Mouse (Mus musculus) right cerebral cortex, adult 18-20 months (tissue): Measurements from ENCODE around the gene Ppp2r1b.

ENCODE experiments used
- DNase-seq: peaks from one replicate; pipeline ENCODE4 v3.0.0; 2022; ENCODE audit warnings: mixed read lengths

Ppp2r1b gene

DNA sequence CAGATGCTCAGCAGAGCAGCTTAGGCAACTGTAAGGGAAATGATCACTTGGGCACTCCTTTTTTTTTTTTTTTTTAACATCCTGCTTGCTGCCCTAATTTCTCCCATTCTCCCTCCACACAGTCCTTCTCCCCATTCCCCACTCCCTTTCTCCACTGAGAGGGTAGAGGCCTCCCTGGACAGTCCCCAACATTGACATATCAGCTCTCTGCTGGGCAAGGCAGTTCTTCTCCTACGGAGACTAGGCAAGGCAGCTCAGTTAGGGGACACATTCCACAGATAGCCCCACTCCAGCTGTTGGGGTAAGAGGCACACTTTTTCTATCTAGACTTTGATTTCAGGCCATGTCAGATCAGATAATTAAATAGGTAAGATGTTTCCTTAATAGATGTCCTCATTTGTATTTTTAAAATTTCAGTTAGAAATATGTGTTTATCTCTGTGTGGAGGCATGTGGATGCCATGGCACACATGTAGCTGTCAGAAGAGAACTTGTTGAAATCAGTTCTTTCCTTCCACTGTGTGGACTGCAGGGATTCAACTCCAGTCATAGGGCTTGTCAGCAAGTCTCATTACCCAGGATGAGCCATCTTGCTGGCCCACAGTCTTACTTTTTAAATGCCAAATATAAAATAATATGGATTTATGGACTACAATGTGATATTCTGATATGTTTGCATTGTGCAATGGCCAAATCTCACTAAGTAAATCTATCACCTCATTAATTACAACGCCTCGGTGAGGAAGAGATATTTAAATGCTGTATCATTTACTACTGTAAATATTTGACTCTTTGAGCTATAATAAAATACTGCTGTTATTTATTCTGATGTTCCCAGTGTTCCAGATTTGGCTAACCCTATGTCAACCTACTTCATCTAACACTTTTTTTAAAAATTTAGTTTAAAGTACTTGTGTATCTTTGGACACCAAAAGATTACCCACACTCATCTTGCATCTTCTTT lies 76.1 kb downstream of the Ppp2r1b start:
- DNase-seq, result no peak

DNA sequence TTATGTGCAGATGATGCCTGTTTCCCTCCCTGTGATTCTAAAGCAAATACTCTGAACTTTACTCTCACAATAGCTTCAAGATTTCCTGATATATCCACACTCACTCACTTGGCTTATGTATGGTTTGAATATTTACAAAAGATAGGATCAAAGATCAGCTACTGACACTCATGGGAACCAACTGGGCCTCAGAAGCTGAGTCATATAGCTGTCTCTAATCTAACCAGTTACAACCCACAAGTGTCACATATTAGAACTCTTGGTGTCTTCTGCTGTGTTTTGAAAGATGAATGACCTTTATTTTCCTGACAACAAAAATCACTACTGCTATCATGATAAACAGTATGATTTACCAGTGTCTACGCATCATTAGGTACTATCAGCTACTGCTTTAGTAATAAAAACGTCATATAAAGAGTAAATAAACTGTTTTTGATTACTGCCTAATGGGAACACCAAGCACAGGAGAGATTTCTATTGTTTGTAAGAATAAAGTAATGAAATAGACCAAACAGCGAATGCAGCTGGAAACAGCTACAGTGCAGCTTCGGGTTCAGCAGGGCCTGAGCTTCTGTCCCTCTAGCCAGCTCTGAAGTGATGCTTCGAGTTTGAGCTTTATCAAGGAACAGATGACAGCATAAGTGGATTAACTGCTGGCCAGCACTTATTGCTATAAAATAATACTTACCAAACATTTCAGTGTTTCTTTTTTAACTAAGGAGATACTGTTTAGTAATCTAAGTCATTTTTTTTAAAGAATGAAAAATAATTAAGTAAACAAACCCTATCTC lies 77.5 kb downstream of the Ppp2r1b start:
- no peak for DNase-seq

DNA sequence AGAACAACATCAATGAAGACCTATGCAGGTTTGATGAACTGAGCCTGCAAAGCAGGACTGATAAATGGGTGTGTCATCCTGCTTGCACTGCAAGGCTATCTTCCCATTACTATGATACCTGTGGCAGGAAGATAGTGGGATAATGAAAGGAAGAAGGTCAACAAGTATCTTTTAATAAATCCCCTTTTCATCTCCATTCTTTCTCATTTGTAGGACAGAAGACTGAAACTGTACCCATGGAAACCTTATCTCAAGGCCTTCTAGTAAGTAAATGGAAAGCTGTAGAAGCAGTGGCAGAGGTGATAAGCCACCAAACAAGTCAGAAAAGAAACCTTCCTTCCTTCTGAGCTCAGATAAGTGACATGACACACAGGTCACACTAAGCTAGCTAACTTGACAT lies 79.4 kb downstream of the Ppp2r1b start:
- no peak for DNase-seq

DNA sequence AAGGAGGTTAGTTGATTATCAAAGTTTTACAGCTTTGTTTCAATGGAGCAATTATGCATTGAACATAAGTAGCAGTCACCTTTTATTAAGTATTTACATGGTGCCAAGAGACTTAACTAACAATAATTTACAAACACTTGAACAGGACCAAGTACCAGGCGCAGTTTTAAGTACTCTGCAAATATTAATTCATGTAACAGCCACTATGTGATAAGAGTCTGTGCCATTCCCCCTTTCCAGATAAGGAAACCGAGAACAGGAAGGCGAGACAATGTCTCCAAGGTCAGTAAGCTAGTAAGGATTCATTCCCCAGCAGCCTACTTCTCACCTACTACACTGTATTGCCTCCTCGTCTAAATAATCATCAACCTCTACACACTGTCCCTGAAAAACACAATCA lies 80.7 kb downstream of the Ppp2r1b start:
- no peak for DNase-seq

DNA sequence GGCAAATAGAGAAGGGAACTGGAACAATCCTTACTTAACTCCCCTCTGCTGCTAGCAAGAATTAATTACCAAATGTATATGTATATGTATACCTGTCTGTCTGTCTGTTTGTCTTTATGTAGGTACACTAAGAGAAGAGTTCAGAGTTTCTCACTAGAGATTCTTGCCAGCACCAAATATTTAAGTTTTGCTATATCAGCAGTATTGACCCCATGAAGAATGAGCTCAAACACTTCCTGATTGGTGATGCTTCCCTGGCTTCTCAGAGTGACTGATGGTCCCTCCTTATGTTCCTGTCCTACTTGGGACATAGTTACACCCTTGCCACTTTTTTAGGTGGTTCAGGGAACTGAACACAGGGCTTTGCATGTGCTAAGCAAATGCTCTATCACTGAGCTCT lies 84.9 kb downstream of the Ppp2r1b start:
- DNase-seq, result no peak

DNA sequence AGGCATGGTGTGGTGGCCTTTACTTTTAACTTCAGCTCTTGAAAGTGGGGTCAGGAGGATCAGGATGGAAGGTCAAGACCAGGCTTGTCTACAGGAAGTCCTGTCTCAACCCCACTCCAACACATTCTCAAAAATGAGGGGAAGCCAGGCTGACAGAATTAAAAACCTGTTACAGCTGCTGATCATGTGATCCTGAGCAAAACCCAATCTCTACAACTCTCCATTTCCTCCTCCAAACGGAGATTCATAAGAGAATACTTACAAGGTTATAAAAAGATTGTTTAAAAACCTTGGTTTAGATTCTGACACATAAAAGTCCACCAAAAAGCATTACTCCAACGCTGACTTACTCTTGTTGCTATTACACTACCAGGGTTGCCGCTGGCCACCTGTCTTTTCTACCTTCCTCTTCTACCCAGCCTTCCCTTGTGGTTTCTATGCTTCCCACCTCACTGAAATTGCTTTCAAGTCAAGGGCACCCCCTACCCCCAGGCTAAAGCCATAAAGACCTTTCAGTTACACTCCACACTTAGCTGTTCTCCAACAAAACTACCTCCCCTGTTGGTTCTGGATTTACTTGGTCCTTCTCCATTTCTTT lies 96.8 kb downstream of the Ppp2r1b start:
- DNase-seq, result no peak

DNA sequence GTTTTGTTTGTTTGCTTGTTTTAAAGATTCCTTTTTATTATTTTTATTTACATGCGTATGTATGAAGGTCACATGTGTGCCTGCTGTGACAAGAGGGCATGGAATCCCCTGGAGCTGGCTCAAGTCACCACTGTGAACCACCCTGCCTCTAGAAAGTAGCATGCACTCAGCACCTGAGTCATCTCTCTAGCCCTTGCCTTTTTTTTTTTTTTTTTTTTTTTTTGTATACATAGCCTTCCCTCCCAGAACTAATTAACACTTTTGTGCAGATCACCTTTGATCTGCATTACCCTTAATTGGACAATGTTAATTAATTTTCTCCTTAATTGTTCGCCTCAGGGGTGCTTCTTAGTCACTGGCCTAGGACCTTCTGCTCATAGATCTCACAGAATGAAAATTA lies 97.6 kb downstream of the Ppp2r1b start:
- no peak for DNase-seq
